Mouse (Mus musculus) thymus, adult 2 months (tissue): Measurements from ENCODE around the gene Tceal9.

Experiments used
- CTCF ChIP-seq: fragments of 200-500 bp; IDR thresholded peaks from 2 replicates; pipeline ENCODE4 v1.5.1; 2012; ENCODE audit warnings: mild to moderate bottlenecking, control low read depth, low read length, moderate library complexity, borderline replicate concordance; ENCODE audit not compliant: control insufficient read depth, poor library complexity, insufficient read depth; ENCODE audit errors: extremely low read depth
- POLR2A ChIP-seq: fragments of 200-500 bp; IDR thresholded peaks from 2 replicates; pipeline ENCODE4 v1.6.1; 2012; ENCODE audit warnings: mild to moderate bottlenecking, low read length, control low read depth, moderate library complexity; ENCODE audit not compliant: control insufficient read depth, poor library complexity, insufficient read depth; ENCODE audit errors: extremely low read depth

DNA sequence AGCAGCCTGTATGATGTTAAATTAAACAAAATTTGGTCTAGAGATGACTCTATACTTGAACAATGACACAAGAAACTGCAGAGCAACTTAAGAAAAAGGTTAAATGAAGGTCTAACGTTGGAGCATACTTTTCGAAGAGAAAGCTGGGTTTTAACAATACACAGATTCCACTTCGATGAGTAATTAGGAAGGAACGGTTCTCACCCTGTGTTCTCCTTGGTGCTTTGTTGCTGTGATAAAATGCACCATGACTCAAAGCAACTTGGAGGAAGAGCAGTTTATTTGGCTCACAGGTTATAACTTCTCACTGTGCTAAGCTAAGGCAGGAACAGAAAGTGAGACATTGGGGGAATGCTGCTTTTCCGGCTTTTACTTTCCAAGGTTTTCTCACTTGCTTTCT is 22.8 kb downstream of the Tceal9 start:
- TF ChIP-seq CTCF (no peak), POLR2A (no peak)
